Mouse (Mus musculus): Measurements from ENCODE around the gene Trmt1.

- TF ChIP-seq MAFK (IDR thresholded peaks at IDR 0.05; ENCODE audit: insufficient read depth, low read depth, low read length) (no peak), CHD2 (IDR thresholded peaks at IDR 0.05; ENCODE audit: low read depth, low read length) (no peak), HCFC1 (IDR thresholded peaks at IDR 0.05; ENCODE audit: borderline replicate concordance, insufficient read depth, low read length) (no peak), ZC3H11A (IDR thresholded peaks at IDR 0.05; ENCODE audit: borderline replicate concordance, low read depth, low read length) (no peak)
These were observed 32.9 kb upstream of the Trmt1 start for GRCm38 (mm10) chr8:84653092-84653631.

Data from ES-E14 (cell line).